Mouse (Mus musculus) urinary bladder, postnatal 36 days (tissue): ENCODE data around the gene Tmem9b.

Source experiments
- DNase-seq, 2 experiments: peaks; one replicate each; pipeline ENCODE4 v3.0.0; 2022; ENCODE audit warnings: low spot score in 2 of 2, mixed read lengths in 1 of 2

Tmem9b gene

DNA sequence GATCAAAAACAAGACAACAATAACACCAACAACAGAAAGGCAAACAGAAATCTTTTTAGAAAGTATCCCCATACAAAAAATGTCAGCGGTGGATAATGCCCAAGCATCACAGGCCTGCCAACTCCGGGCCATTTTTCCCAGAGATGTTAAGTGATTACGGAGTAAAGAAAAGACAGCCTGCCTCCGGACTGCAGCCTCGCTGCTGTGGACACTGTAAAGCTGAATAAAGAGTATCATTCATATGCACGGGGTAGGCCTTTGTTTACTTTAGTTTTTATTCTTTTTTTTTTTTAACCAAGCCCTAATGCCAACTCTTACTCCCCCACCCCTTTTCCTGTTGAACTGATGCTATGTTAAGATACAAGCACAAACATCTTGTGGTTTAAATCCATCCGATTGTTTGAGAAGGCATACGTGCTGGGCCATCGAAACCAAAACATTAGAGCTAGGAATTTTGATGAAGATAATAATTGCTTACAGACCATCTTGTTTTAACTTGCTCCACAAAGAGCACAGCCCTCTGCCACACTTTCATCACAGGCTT, 66.0 kb downstream of the Tmem9b start:
- DNase-seq = no peak
